Mouse (Mus musculus) kidney, embryonic 16.5 days (tissue): ENCODE data around the gene Phkb. TPM values are rescaled to one million over a fixed set of nuclear protein-coding genes. Genes with fewer than 3 reads are reported as not detected.

Source experiments
- ATAC-seq: fragments of 200-750 bp; cut with Nextera tagmentation; 2 replicates; pipeline ENCODE4 v1.8.0; 2017; ENCODE audit warnings: moderate TSS enrichment; ENCODE audit not compliant: low FRiP score, low TSS enrichment
- H3K27ac ChIP-seq: fragments of 300-500 bp; sonication (generic); 2 replicates; pipeline ENCODE4 v1.5.1; 2014; ENCODE audit warnings: low read length
- H3K27me3 ChIP-seq: fragments of 300-500 bp; sonication (generic); 2 replicates; pipeline ENCODE4 v1.6.1; 2014; ENCODE audit warnings: low read length, control low read depth, mixed read lengths; ENCODE audit not compliant: insufficient read depth
- H3K36me3 ChIP-seq: fragments of 300-500 bp; sonication (generic); 2 replicates; pipeline ENCODE4 v1.6.1; 2014; ENCODE audit warnings: low read length, control low read depth, mixed read lengths; ENCODE audit not compliant: insufficient read depth
- H3K4me1 ChIP-seq: fragments of 300-500 bp; sonication (generic); 2 replicates; pipeline ENCODE4 v1.6.1; 2014; ENCODE audit warnings: low read length, control low read depth, mixed read lengths; ENCODE audit not compliant: insufficient read depth
- H3K4me2 ChIP-seq: fragments of 300-500 bp; sonication (generic); replicated peaks from 2 replicates; pipeline ENCODE4 v1.6.1; 2014; ENCODE audit warnings: low read depth, low read length
- H3K4me3 ChIP-seq: fragments of 300-500 bp; sonication (generic); 2 replicates; pipeline ENCODE4 v1.5.1; 2014; ENCODE audit warnings: mild to moderate bottlenecking, low read length
- H3K9ac ChIP-seq: fragments of 300-500 bp; sonication (generic); replicated peaks from 2 replicates; pipeline ENCODE4 v1.6.1; 2014; ENCODE audit warnings: low read length
- H3K9me3 ChIP-seq: fragments of 300-500 bp; sonication (generic); 2 replicates; pipeline ENCODE4 v1.6.1; 2016; ENCODE audit warnings: low read length, control low read depth
- WGBS: fragments of 180-500 bp; shearing (Covaris S2); extraction: QIAGEN DNeasy Blood & Tissue Kit; methylation state at CpG from one replicate; pipeline ENCODE4 v1.1.7; 2014; 5-methylcytosine and 5-hydroxymethylcytosine counted together
- polyA plus RNA-seq: library from polyadenylated mRNA; unstranded; fragments of >200 nt; fragmentation: Nextera tagmentation; extraction: Ambion mirVana; gene quantifications from 2 replicates; pipeline ENCODE4 v1.2.1, GENCODE M21; 2015

Phkb gene
- polyA plus RNA-seq, 1 experiment from 2014 or later: 55.5 TPM

DNA sequence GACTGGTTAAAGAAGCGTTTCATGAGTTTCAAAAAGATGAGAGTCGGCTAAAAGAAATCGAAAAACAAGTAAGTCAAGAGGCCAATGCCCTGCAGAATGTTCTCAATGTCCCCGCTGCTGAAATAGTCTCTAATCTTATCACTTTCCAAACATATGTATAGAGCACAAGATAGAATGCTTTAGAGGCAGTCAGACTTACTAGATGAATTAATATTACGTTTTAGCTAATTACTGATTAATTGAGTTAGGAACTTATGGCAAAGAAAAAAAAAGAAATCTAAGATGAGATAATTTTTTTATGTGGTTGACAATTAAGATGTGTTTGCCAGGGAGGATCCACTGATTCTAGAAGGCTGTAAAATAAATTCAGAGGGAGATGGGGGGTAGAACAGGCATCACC, 217.9 kb downstream of the Phkb start:
- H3K9me3 ChIP-seq: no peaks in the 10 kb centered on the region
- H3K9ac ChIP-seq: no peak overlapping the region
- H3K27me3 ChIP-seq: no peaks in the 10 kb centered on the region
- H3K4me1 ChIP-seq: no peaks in the 10 kb centered on the region
- peaks cover 22% of the 10 kb centered on the region for H3K36me3 ChIP-seq
- no peak overlapping the region for H3K27ac ChIP-seq
- WGBS: 90% methylated on average over 5 of the region's 5 CpGs
- no peak for ATAC-seq
- no peak overlapping the region for H3K4me2 ChIP-seq
- H3K4me3 ChIP-seq: no peak overlapping the region

DNA sequence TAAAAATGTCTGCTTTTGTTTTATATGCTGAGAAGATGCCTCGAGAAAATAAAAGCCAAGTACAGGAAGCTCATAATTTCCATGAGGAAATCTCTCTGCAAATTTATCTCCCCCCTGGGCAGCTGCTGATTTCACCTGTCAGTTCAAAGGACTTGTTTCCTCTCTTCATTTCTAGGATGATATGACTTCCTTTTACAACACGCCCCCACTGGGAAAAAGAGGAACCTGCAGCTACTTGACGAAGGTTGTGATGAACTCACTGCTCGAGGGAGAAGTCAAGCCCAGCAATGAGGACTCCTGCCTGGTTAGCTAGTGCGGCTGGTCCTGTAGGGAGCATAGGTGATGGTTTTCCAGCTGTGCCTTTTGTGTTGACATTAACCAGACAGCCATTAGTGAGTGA, 218.4 kb downstream of the Phkb start:
- 64% methylated on average over 5 of the region's 5 CpGs for WGBS
- ATAC-seq: no peak
- Histone ChIP-seq H3K36me3 (peaks cover 23% of the 10 kb centered on the region), H3K4me1 (no peaks in the 10 kb centered on the region), H3K4me2 (no peak overlapping the region), H3K9ac (no peak overlapping the region), H3K4me3 (no peak overlapping the region), H3K27me3 (no peaks in the 10 kb centered on the region), H3K9me3 (no peaks in the 10 kb centered on the region), H3K27ac (no peak overlapping the region)

DNA sequence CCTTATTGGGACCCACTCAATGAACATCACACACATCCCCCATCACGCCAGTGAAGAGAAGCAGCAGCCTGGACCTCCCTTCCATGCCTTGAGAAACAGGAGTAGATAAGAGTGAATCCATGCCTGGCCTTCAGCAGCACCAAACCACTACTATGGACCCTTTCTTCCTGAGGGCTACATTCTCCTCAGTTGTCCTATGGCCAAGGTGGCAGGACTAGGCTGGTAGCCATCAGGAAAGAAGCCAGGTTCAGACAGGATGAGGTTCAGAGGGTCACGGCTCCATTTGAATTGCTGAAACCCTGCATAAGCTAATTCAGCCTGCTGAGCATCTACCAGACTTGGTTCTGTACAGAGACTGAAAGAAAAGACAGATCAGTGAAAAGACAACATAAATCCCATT, 222.7 kb downstream of the Phkb start:
- Histone ChIP-seq H3K4me1 (no peaks in the 10 kb centered on the region), H3K9me3 (no peaks in the 10 kb centered on the region), H3K4me3 (no peak overlapping the region), H3K27me3 (no peaks in the 10 kb centered on the region), H3K4me2 (no peak overlapping the region), H3K27ac (no peak overlapping the region), H3K9ac (no peak overlapping the region), H3K36me3 (peaks cover 6% of the 10 kb centered on the region; the same call in 1 of the 2 replicates)
- 93% methylated on average over 2 of the region's 2 CpGs for WGBS
- no peak for ATAC-seq

DNA sequence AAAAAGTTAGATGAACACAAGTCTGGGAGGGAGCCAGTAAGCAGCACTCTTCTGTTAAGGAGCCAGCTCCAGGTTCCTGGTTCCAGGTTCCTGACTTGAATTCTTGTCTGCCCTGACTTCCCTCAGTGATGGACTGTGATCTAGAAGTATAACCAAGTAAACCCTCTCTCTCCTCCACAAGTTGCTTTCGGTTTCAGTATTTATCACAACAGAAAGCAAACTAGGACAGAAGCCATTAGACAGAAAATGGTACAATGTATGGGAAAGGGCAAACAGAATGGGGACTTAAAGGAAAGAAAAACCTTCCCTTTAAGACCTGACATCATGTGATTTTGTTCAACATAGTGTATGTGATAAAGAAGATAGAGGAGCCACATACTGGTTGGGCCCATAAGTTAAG, 238.7 kb downstream of the Phkb start:
- no peak overlapping the region for H3K4me2 ChIP-seq
- H3K4me3 ChIP-seq: no peak overlapping the region
- no peaks in the 10 kb centered on the region for H3K36me3 ChIP-seq
- no peaks in the 10 kb centered on the region for H3K27me3 ChIP-seq
- WGBS: 95% methylated on average over 1 of the region's 1 CpGs
- no peak overlapping the region for H3K9ac ChIP-seq
- H3K4me1 ChIP-seq: no peaks in the 10 kb centered on the region
- no peak overlapping the region for H3K27ac ChIP-seq
- no peaks in the 10 kb centered on the region for H3K9me3 ChIP-seq
- ATAC-seq: no peak

DNA sequence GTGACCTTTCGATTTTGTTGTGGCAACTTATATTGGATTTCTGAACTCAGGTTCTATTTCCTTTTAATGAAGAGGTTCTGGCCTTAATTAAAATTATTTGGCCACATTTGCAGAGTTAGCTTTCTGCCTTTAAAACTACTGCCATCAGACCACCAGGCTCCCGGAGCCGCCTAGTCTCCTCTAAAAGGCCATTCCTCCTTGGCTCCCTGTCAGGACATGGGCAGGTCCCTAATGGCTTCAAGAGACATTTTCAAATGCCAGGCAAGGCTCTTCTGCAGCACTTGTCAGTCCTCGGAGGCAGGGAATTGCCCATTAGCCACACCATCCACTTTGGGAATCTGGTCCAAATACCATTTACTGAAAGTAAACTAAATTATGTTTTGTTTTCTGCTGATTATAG, 242.6 kb downstream of the Phkb start:
- ATAC-seq: no peak
- no peaks in the 10 kb centered on the region for H3K4me1 ChIP-seq
- H3K27me3 ChIP-seq: no peaks in the 10 kb centered on the region
- no peaks in the 10 kb centered on the region for H3K36me3 ChIP-seq
- H3K27ac ChIP-seq: no peak overlapping the region
- H3K9ac ChIP-seq: no peak overlapping the region
- no peak overlapping the region for H3K4me2 ChIP-seq
- no peaks in the 10 kb centered on the region for H3K9me3 ChIP-seq
- no peak overlapping the region for H3K4me3 ChIP-seq
- WGBS: 60% methylated on average over 4 of the region's 4 CpGs

DNA sequence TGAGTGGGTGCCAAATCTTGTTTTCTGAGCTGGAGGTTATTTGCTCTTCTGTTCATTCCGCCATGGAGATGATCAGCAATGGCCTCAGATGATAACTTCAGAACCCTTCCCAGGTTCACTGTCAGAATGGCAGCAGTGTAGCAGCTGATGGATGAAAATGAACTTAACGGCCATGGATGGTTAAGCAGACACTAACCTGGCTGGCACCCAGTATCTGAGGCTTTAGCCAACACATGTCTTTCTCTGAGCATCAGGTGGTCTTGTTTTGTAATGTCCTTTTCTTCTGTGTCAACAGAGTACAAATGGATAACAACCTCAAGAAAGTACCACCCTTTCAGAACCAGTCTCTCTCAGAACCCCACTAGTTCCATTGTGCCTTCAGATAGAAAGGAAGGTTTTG, 246.0 kb downstream of the Phkb start:
- H3K4me1 ChIP-seq: no peaks in the 10 kb centered on the region
- no peak overlapping the region for H3K27ac ChIP-seq
- H3K4me3 ChIP-seq: no peak overlapping the region
- H3K9ac ChIP-seq: no peak overlapping the region
- no peaks in the 10 kb centered on the region for H3K27me3 ChIP-seq
- H3K36me3 ChIP-seq: no peaks in the 10 kb centered on the region
- no peak for ATAC-seq
- whole genome bisulfite sequencing: 86% methylated on average over 2 of the region's 2 CpGs
- no peak overlapping the region for H3K4me2 ChIP-seq
- H3K9me3 ChIP-seq: no peaks in the 10 kb centered on the region

DNA sequence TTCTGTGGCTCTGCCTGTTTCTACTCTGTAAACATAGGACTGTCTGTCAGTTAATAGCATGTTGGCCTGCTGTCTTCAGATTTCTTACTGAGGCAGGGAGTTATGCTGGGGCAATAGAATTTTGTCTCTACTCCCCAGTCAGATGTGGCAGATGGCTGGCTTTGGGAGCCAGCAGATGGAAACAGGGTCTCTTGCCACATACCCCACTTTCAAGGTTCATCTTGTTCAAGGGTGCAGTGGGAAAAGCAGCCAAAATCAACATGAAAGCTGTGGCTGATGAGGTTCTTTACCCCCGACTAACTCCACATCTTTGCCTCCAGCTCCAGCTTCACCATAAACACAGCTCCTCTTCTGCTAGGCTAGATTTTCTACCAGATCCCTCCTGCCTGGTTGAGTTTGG, 246.7 kb downstream of the Phkb start:
- H3K9me3 ChIP-seq: no peaks in the 10 kb centered on the region
- 56% methylated on average over 1 of the region's 1 CpGs for WGBS
- H3K4me1 ChIP-seq: no peaks in the 10 kb centered on the region
- H3K36me3 ChIP-seq: no peaks in the 10 kb centered on the region
- H3K9ac ChIP-seq: no peak overlapping the region
- no peak overlapping the region for H3K4me2 ChIP-seq
- H3K4me3 ChIP-seq: no peak overlapping the region
- no peak overlapping the region for H3K27ac ChIP-seq
- no peak for ATAC-seq
- H3K27me3 ChIP-seq: no peaks in the 10 kb centered on the region

DNA sequence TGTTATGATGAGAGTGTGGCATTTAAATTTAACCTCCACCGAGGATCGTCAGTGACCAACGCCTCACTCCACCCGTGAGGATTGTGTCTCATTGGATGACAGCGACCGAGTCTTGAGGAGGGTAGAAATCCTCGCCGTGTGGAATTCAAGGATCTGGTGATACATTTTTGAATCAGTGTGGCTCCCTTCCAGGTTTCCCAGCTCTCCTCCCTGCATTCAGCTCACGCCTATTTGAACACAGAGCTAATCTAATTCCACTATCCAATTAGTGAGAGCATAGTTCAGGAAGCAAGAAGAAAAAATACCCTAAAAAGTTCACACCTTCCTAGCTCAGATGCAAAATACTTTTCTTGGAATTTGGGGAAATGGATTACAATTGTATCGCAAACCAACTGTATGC, 249.9 kb downstream of the Phkb start:
- no peaks in the 10 kb centered on the region for H3K9me3 ChIP-seq
- H3K4me2 ChIP-seq: no peak overlapping the region
- H3K27ac ChIP-seq: no peak overlapping the region
- H3K4me3 ChIP-seq: no peak overlapping the region
- no peaks in the 10 kb centered on the region for H3K36me3 ChIP-seq
- no peaks in the 10 kb centered on the region for H3K4me1 ChIP-seq
- no peak for ATAC-seq
- 88% methylated on average over 10 of the region's 10 CpGs for WGBS
- no peak overlapping the region for H3K9ac ChIP-seq
- no peaks in the 10 kb centered on the region for H3K27me3 ChIP-seq

Other genes starting within 250 kb of the Phkb start
- 15.7 and 16.0 TPM in 2 replicates for gene Neto2, start 140.0 kb upstream of the Phkb start, polyA plus RNA-seq
- 83.0 and 83.8 TPM in 2 replicates for gene Itfg1, start within 50 bp of the Phkb start, polyA plus RNA-seq